Mouse (Mus musculus) frontal cortex, adult 2 months (tissue): ENCODE measurements at regions not wholly inside any gene's neighbourhood (a gene's known extent, or its start where the extent isn't known, plus 50 kb on each side); places are given as distances from the start of the nearest gene placed in this dataset.

Experiments used
- DNase-seq, 2 experiments: peaks; one replicate each; pipeline ENCODE4 v3.0.0; 2022; ENCODE audit warnings: low spot score in 1 of 2; ENCODE audit errors: extremely low spot score in 1 of 2

- DNase-seq, result peak in 1 of 2 experiments; percentile 5
These were observed 324.5 kb upstream of the 4933436I01Rik start for GRCm38 (mm10) chrX:68245753-68246152.

- DNase-seq, result no peak
These were observed 322.7 kb upstream of the 4933436I01Rik start for GRCm38 (mm10) chrX:68243958-68244357.
